Comparison of ENCODE assay signal across 25 mouse cellular contexts in the genomic region with DNA sequence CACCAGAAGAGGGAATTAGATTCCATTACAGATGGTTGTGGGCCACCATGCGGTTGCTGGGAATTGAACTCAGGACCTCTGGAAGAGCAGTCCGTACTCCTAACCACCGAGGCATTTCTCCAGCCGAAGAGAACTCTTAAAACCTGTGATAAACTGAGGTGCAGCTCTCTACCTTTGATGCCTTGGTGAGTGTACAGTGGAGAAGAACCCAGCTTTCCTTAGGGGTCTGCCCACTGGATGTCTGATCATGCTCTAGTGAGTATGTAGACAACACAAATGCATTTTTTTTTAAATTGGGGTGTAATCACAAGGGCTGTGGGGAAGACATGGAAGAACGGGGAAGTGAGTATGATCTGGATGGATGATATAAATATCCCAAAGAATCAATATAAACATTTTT.
"Had no signal": no experiment of that assay in that cellular context is flagged by ENCODE, and none has a peak within 500 bp of the region (broad histone marks: within the 10 kb centered on the region; RNA-seq: fewer than 3 reads in every experiment).

No protein-coding gene starts in this region.

- H3K9me3 ChIP-seq: embryonic facial prominence, embryonic 12.5 days; embryonic facial prominence, embryonic 13.5 days; embryonic facial prominence, embryonic 15.5 days; forebrain, embryonic 10.5 days; forebrain, embryonic 12.5 days; forebrain, embryonic 13.5 days; forebrain, embryonic 15.5 days had no signal

- ATAC-seq: forebrain, embryonic 13.5 days; forebrain, embryonic 14.5 days; forebrain, embryonic 15.5 days; forebrain, embryonic 16.5 days; forebrain, postnatal 0 days had no signal

- DNase-seq: cerebellum, adult 8-10 months; cerebellum, adult 9-10 months; cerebellum, adult 9-11 months; cerebellum, postnatal 10 days; cerebellum, postnatal 14 days; cerebellum, postnatal 25 days; cerebellum, postnatal 36 days; embryo, embryonic 11 days; forebrain, postnatal 0 days; gastrocnemius, adult 2 months; gastrocnemius, postnatal 10 days; gastrocnemius, postnatal 14 days; gastrocnemius, postnatal 25 days; gastrocnemius, postnatal 36 days; heart, adult 18-20 months had no signal

- H3K9ac ChIP-seq: embryonic facial prominence, embryonic 12.5 days; embryonic facial prominence, embryonic 13.5 days; embryonic facial prominence, embryonic 15.5 days; forebrain, embryonic 12.5 days; forebrain, embryonic 13.5 days; forebrain, embryonic 15.5 days; forebrain, postnatal 0 days had no signal

- H3K27ac ChIP-seq: embryonic facial prominence, embryonic 12.5 days; embryonic facial prominence, embryonic 13.5 days; embryonic facial prominence, embryonic 15.5 days; forebrain, embryonic 10.5 days; forebrain, embryonic 12.5 days; forebrain, embryonic 13.5 days; forebrain, embryonic 15.5 days; gastrocnemius, adult 2 months had no signal

- H3K4me2 ChIP-seq: embryonic facial prominence, embryonic 12.5 days; embryonic facial prominence, embryonic 13.5 days; embryonic facial prominence, embryonic 15.5 days; forebrain, embryonic 12.5 days; forebrain, embryonic 13.5 days; forebrain, embryonic 15.5 days had no signal

- H3K4me3 ChIP-seq: embryonic facial prominence, embryonic 12.5 days; embryonic facial prominence, embryonic 13.5 days; embryonic facial prominence, embryonic 15.5 days; erythroblast, embryonic 14.5 days; forebrain, embryonic 10.5 days; forebrain, embryonic 12.5 days; forebrain, embryonic 13.5 days; forebrain, embryonic 15.5 days; gastrocnemius, adult 2 months had no signal

- H3K27me3 ChIP-seq: embryonic facial prominence, embryonic 13.5 days; embryonic facial prominence, embryonic 15.5 days had no signal
